Mouse (Mus musculus) kidney, postnatal 4 days (tissue): ENCODE data around the gene Sh3rf3.

Source experiments
- DNase-seq, 2 experiments: peaks; one replicate each; pipeline ENCODE4 v3.0.0; 2021; ENCODE audit warnings: mixed read lengths in 2 of 2

Gene Sh3rf3

DNA sequence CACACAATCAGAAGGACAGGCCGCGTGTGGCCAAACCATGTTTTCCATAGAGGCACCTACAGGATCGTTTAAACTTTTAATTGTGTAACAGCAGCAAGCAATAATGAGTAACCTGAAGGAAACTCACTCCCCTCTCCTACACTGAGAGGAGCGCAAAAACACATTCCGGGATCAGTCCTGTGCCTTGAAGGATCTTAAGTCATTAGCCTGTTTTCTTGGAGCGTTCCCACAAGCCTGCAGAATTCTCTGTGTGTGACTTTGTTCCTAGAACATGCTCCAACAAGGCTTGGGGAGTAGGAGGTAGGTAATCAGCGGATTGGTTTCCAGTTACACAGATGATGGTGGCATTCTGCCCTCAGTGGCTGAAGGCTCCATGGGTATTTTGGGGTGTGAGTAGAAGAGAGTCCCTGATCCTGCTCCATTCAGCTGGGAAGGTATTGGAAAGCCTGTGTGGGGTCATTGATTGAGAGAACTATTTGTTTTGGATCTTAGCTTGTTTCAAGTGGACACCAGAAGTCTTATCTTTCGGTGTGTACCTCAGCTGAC is 108.6 kb downstream of the Sh3rf3 start:
- peak in 1 of 2 experiments; percentile 23 for DNase-seq

DNA sequence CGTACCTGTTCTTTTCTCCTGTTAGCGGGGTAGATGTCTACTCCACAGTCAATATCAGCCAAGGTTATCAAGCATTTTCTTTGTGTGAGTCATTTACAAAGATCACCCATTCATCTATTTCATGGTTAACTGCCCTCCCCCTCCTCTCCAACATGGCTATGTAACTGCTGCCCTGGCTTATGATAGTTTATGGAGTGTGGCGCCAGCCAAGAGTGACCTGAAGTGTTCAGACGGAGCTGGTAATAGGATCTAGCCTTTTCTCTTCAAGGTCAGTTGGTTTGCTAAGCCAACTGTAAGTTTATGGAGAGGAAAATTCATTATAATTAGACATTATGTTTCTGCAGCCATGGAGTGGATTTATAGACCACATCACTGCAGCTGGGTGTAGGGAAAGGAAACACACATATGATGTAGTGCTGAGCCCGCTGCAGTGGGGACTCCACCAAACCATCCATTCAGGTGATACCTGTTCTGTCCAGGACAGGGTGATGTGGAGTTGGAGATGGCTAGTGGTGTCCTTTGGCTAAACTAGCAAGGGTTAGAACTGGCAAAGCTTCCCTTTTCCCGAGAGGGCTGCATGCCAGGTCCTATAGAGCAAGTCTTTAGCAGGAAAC is 109.2 kb downstream of the Sh3rf3 start:
- DNase-seq: peak; percentile 32 to 52

DNA sequence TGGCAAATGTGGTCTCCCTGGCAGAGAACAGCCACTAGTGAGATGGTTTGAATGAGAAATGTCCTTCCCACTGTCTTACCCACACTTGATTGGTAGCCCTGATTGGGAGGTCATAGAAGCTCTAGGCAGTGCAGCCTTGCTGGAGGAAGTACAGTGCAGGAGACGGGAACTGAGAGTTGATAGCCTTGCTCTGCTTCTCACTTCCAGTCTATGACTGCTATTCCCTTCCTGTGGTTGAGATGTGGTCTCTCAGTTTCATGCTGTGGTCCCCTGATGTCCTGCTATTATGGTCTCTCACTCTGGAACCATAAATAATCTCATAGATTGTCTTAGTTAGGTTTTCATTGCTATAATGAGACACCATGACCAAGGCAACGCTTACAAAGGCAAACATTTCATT is 109.8 kb downstream of the Sh3rf3 start:
- no peak for DNase-seq

DNA sequence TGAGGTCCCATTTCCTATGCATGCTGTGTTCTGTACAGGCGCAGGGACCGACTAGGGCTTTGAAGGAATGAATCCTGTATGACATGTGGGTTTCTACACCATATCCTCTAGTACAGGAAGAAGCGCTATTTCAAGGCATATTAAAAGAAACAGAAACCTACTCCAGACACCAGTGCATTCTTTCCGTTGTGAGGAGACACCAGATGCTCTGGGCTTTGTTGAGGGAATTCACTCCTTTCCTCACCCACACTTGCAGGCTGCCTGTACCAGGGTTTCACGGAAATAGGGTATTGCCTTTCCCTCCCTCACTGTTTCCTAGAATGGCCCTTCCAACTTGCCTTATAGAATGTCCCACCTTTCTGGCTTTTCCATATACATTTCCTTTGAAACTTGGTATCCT is 113.4 kb downstream of the Sh3rf3 start:
- no peak for DNase-seq

DNA sequence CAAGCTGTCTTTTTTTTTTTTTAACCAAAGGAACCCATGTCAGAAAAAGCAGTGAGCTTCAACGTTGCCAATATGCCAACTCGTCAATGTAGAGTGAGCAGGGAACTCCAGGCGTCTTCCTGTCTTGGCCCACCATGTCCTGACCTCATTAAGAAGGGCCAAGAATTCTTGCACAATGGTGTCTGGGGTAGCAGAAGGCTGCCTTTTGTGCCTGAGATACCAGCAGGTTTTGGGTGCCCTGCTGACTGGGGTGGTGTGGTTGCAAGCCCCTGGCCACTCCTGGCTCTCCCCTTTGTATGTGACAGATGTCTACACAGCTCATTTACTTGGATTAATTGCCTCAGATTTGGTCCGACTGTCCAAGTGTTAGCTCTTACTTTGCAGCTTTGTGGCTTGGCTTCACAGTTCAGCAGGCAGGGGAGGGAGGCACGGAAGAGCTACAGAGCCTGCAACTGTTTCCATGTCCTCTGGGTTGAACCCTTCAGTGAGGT is 115.8 kb downstream of the Sh3rf3 start:
- DNase-seq: peak in 1 of 2 experiments; percentile 32

DNA sequence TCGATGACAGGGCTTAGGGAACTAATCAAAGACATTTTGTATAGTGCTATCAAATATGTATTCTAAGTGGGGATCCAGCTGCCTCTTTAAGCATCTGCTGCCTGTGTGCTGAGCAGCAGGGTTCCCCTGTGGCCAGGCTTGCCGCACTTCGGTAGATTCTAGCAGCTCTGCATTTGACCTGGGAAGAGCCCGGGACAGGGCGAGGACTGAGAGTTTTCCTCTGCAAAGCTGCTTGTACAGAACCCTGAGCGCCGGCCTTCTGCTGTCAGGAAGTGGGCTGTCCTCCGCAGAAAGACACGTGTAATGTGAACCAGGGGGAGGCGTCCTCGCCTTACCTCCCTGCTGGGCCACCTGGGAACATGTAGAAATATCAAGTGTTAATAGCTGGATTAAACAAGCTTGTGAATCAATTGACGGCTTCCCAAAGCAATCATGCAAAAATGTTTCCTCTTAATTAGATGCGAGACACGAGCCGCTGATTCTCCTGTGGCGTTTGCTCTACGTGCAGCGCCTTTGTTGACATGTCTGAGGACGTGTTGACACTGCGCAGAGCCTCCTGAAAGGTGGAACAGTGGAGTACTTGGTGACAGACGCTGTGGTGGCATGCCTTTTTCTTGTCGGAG is 119.1 kb downstream of the Sh3rf3 start:
- DNase-seq: peak; percentile 36 to 42

DNA sequence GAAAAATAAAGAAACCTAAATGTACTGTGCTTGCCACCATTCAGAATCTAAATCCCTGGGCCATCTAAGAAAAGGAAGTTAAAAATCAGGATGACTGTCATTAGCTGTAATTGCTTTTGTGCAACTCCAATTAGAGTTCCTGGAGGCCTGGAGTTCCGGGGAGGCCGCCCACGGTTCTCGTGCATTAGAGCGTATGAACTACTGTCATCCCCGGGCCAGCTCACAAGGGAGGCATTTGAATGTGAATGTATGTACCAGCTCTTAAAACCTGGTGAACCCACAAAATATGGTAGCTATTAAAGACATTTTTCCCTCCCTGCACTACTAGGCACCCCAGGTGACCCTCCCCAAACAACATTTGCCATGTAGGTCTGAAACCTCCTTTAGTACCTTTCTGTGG is 122.4 kb downstream of the Sh3rf3 start:
- DNase-seq: peak; percentile 7 to 22

DNA sequence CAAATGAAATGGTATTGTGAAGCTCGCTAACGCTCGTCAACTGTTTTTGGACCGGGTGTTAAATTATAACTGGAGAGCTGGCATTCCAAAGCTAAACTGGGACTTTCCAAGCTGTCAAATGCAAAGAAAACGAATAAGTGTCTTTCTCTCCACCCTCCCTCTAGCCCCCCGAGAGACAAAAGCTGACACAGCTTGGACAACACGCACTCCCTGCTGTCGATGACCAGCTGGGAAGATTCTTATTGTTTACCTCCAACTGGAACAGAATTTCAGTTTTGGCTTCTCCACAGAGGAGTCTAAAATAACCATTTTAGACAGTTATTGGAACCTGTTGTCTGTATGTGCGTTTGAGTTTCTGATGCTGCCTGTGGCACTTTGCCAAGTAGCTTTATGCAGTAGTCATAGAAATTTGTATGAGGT is 123.3 kb downstream of the Sh3rf3 start:
- DNase-seq: no peak

DNA sequence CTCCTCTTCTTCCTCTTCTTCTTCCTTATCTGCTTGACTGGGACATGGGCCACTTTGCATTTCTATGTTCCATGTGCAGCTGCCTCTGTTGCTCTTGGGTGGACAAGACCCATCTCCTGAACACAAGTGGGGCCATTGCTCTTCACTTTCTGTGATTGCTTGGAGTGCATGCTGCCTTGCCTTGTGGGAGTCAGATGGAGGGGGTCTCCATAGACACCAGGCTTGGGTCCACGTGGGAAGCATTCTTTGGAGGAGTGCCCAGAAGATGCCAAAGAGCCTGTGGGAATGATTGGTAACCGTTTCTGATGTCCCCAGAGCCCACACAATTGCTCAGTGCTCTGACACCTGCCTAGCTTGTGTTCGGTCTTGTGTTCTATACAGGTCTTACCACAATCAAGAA is 124.4 kb downstream of the Sh3rf3 start:
- no peak for DNase-seq

DNA sequence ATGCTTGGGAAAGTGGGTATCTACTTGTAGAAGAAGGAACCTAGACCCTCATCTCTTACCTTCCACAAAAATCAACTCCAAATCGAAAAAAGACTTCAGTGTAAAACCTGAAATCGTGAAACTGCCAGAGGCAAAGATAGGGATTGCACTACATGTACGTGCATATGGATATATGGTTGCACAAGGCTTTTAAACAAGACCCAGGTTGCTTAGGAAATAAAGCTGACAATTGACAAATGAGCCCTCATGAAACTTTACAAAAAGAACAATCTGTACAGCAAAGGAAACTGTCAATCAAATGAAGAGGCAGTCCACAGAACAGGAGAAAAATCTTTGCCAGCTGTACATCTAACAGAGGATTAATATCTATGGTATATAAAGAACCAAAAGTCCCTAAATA is 129.7 kb downstream of the Sh3rf3 start:
- no peak for DNase-seq

DNA sequence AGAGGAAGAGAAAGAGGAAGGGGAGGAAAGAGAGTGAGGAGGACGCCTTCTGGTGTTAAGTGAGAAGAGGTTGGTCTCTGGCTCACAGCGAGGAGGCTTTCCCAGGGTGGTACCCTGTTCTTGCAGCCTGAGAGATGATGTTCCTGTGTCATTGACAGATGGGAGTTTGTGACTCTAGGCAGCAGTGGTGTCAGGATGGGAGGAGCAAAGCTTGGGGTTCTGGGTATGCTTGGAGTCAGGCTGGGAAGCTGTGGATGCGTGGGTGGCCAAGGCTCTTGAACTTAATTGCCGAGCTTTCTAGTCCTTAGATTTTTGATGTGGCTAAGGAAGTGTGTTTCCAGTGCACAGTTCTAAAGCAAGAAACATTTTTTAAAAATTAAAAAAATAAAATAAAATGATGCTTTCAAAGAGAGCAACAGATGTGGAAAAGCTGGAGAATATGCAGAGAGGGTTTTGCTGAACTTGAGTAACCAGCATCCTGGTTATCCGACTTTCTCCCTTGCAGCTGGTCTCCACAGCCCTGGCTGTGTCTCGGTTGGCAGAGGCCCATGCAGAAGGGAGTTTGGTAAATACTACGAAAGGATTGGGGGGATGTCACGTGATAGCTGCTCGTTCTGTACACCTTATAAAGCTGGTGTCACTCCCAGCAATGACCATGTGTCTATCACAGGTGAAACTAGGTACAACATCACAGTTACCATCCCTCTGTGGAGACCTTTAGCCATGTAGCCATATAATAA is 130.7 kb downstream of the Sh3rf3 start:
- DNase-seq: no peak

DNA sequence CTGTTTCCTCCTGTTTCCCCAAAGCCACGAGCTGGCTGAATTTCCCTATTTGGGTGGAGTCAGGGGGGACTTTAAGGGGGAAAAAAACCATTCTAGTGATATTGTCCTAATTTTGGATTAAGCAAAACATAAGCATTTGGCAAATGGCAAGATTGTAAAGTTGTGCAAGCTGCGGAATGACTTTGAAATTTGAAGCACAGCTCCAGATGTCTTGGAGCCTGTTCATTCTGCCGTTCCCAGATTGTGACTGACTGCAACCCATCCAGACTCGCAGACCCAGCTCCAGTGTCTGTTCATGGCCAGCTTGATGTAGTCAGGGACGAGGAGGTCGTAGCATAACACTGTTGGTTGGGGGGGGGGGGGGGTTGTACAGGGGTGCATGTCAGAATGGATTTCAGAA is 131.8 kb downstream of the Sh3rf3 start:
- no peak for DNase-seq

DNA sequence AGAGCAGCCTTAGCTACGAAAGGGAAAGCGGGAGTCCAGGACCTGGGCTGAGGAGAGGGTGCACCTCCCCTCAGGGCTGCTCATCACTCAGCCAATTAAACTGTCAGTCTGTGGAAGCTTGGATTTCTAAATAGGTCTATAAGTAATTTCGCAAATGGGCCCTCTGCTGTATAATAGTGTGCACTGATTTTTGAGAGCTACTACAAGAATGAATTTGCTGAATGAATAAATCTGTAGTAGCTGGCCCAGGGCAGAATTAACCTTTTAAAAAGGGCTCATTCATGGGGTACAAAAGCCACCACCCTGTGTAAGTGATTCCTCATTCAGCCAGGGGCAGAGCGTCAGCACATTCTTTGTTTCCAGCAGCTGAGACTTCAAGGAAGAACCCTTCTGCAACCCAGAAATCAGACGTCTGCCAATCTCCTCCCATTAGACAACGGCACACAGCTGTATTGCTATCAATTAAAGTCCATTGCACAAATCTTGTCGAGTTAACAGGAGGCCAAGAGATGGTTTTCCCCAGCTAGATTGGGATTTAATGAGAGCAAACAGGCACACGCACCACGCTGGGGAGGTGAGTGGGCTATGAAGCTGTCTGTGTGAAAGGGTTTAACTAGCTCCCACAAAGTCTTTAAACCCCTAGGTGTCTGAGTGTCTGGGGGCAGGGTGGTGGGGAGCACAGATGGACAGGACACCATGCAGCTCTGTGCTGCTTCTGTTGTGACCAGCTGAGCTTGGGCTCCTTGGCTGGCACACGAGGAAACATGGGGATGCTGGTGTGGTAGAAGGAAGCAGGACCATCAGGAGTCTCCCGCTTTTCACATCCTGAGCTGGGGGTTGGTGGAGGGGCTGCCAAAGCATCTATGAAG is 136.8 kb downstream of the Sh3rf3 start:
- DNase-seq: no peak

DNA sequence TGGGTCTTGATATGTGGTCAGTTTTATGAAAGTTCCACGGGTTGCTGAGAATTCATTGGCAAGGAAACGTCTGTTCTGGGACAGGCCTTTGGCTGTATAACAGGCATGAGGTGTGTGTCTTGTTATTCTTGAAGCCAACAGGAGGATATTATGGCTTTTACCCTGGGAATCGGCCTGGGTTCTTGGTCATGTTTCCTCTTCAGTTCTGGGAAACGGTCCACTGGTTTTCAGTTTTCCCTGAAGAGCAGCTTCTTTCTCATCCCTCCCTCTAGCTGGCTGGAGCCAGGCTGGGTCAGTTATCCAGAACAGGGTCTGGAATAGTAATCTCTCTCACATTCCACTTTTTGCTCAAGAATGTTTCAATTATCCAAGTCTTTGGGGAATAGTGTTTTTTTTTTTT is 147.0 kb downstream of the Sh3rf3 start:
- DNase-seq: no peak

DNA sequence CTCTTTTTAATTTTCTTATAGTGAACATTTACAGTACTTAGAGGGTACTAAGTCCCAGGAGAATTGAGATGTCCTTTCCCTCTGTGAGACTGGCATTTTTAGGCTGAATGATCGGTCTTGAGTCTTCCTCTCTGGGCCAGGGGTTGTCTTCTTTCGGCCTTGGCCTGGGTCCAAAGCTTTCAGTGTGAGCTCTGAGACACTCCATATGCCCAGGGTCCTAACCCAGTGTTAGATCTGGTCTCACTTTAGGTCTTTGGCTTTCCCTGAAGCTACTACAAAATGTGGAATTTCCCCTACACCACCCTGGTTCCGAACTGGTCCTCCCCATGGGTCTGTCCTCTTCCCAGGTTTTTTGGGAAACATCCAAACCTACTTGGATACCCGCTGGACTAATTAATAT is 155.1 kb downstream of the Sh3rf3 start:
- no peak for DNase-seq

DNA sequence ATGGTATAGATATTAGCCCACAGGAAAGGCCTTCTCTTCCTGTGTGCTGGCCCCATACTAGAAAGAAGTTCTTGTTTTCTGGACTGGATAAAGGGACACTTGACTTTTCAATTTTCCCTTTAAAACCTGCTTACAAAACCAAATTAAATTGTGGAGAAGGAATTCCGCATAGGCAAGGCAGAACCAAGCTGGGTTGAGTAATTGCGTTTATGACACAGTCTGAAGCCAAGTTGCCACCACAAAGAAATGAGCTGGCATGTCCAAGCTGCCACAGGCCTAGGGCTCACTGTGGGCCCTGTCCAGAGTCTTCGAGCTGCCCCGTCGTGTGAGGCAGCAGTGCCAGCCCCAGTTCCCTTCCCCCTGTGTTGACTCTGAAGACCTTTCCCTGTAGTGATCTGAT is 156.2 kb downstream of the Sh3rf3 start:
- no peak for DNase-seq

DNA sequence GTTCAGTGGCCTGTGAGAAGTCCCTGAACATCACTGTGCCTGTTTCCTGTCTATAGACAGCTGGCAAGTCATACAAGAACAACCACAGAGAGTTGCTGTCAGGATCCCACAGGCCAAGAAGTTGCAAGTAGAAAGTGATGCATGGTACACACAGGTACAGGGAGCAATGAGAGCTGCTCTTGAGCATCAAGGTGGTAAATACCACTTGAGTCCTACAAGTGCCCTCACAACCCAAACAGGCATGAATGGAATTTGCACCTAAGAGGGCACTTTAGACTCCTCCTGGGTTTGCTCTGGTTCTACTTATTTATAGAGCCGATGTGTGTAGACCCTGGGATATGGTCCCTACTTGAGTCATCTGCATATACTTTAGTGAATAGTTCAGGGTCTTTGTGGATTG is 159.0 kb downstream of the Sh3rf3 start:
- no peak for DNase-seq

DNA sequence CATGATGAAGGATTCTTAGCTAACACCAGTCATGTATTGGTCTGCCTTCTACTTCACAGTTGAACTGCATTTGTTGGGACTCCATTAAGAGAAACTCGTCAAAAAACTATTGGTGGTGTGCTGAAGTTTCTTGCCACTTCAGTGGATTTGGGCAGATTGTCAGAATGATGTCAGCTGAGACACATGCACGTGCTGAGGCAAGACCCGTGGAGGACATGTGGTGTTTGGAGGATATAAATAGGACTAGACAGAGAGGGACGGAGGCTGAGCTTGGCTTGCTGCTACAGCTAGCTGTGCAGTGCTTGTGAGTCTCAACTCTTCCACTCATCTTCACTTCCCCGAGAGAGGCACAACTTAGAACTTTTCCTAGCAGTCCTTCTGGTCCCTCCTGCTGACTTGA is 161.0 kb downstream of the Sh3rf3 start:
- no peak for DNase-seq

DNA sequence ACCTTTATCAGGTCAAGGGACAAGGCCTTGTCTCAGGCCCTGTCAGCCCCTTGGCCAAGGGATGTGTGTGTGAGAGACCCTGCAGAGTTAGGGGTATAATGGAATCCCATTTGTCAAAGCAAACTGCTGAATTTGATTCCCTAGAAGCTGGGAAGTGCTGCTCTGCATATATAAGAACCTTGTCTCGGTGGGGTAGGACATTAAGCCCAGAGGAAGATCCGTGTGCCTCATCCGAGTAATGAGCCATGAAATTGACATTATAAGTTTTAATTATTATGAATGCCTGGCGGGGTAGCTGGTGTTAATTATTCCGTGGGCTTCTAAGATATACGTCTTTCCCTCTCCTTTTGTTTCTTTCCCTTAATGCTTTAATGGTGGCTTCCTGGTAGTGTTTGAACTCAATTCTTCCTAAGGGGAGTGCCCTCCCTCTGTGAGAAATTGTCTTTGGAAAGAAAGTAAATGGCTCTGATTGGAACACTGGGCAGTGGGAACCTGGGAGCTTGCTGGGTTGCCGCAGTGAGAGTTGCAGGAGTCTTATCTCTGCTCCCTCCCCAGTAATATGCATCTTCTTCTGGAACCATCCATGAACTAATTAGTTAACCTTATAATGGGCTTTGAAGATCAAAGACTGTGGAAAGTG is 166.3 kb downstream of the Sh3rf3 start:
- no peak for DNase-seq

DNA sequence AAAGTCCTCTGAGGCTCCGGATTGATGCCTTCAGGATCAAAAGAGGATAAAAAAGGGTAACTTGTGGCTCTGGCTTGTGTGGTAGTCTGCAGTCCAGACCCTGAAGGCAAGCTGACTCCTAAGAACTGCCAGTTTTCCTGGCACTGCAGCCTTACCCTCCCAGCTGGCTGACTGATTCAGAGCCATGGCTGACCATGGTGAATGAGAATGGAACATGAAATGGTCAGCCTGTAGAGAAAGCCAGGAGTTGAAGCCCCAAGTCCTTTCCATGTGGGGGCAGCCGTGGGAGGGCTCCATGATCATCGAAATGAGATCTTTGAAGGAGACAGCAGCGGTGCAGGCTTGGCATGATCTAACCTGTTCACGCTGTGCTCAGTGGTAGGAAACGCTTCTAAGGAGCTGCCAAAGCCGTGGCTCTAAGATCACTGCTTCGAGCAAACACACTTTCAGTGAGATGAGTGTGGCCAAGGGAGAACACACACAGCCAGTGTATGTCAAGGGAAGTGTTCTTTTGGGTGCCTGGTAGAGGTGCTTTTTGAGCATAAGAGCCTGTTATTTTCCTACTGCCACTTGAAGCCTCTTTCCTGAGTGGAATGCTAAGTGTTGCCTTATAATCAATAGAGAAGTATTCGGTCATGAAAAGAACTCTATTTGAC is 168.6 kb downstream of the Sh3rf3 start:
- no peak for DNase-seq

DNA sequence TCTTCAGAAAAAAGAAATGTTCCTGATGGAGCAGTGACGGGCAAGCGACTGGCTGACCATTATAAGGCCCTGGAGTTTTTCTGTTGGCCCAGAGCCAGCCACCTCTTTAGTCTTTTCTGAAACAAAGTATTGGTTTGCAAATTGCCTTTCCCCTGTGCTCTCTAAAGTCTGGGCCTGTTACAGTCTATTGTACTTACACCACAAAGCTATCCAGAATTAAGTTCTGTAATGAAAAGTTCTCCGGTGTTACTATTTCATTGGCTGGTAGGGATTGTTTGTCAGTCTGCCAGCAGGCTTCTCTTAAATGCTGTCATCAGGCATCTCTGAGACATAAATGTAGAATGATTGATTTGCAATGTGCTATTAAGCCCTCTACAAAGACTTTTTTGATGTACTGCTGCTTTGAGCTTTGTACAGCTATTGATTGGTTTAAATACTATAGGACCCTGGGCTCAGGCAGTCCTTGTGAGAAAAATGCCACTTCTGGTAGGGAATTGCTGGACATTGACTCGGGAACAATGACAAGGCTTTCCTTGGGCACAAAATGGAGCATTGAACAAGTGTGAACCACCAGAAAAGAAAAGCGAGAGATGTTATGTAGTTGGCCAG is 169.5 kb downstream of the Sh3rf3 start:
- no peak for DNase-seq
